Mouse (Mus musculus) midbrain, embryonic 13.5 days (tissue): ENCODE data around the gene Fam78b. TPM values are rescaled to one million over a fixed set of nuclear protein-coding genes. Genes with fewer than 3 reads are reported as not detected.

Source experiments
- ATAC-seq: fragments of 200-750 bp; cut with Nextera tagmentation; 2 replicates; pipeline ENCODE4 v1.8.0; 2017; ENCODE audit warnings: mild to moderate bottlenecking, moderate TSS enrichment, moderate library complexity
- H3K27ac ChIP-seq: fragments of 300-500 bp; sonication (generic); 2 replicates; pipeline ENCODE4 v1.5.1; 2015; ENCODE audit warnings: inconsistent platforms, mild to moderate bottlenecking, moderate library complexity
- H3K27me3 ChIP-seq: fragments of 300-500 bp; sonication (generic); 2 replicates; pipeline ENCODE4 v1.6.1; 2015; ENCODE audit warnings: mild to moderate bottlenecking, inconsistent platforms
- H3K36me3 ChIP-seq: fragments of 300-500 bp; sonication (generic); 2 replicates; pipeline ENCODE4 v1.6.1; 2015; ENCODE audit warnings: mild to moderate bottlenecking, inconsistent platforms
- H3K4me1 ChIP-seq: fragments of 300-500 bp; sonication (generic); replicated peaks from 2 replicates; pipeline ENCODE4 v1.6.1; 2015; ENCODE audit warnings: inconsistent platforms
- H3K4me2 ChIP-seq: fragments of 300-500 bp; sonication (generic); replicated peaks from 2 replicates; pipeline ENCODE4 v1.6.1; 2015; ENCODE audit warnings: moderate library complexity, mild to moderate bottlenecking, inconsistent platforms
- H3K4me3 ChIP-seq: fragments of 300-500 bp; sonication (generic); replicated peaks from 2 replicates; pipeline ENCODE4 v1.5.1; 2015; ENCODE audit warnings: mild to moderate bottlenecking, inconsistent platforms
- H3K9ac ChIP-seq: fragments of 300-500 bp; sonication (generic); replicated peaks from 2 replicates; pipeline ENCODE4 v1.6.1; 2015; ENCODE audit warnings: mild to moderate bottlenecking, inconsistent platforms
- H3K9me3 ChIP-seq: fragments of 300-500 bp; sonication (generic); 2 replicates; pipeline ENCODE4 v1.6.1; 2016; ENCODE audit warnings: mild to moderate bottlenecking, inconsistent platforms
- WGBS: fragments of 180-500 bp; shearing (Covaris S2); methylation state at CpG from one replicate; pipeline ENCODE4 v1.1.7; 2015; 5-methylcytosine and 5-hydroxymethylcytosine counted together
- polyA plus RNA-seq: library from polyadenylated mRNA; unstranded; fragments of >200 nt; fragmentation: Nextera tagmentation; extraction: Ambion mirVana; gene quantifications from 2 replicates; pipeline ENCODE4 v1.2.1, GENCODE M21; 2015

The Fam78b gene
- polyA plus RNA-seq, 1 experiment from 2014 or later: 9.1 TPM

DNA sequence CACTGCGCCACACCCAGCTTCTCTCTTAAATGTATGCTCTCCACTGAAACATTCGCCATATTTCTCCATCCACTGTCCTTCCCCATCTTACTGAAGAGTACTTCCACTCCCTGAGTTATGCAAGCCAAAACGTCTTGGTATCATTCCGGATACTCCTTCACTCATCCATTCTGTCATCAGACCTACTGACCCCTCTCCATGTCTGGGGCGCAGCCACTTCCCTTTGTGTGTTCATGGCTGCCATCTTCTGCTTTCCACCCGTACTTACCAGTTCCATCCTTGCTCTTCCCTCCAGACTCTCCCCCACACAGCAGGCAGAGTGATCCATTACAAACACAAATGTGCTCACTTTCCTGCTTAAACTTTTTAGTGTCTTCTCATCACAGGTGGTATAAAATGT lies 6.1 kb downstream of the Fam78b start:
- H3K36me3 ChIP-seq: no peaks in the 10 kb centered on the region
- WGBS: 89% methylated on average over 6 of the region's 6 CpGs
- H3K4me3 ChIP-seq: no peak overlapping the region

DNA sequence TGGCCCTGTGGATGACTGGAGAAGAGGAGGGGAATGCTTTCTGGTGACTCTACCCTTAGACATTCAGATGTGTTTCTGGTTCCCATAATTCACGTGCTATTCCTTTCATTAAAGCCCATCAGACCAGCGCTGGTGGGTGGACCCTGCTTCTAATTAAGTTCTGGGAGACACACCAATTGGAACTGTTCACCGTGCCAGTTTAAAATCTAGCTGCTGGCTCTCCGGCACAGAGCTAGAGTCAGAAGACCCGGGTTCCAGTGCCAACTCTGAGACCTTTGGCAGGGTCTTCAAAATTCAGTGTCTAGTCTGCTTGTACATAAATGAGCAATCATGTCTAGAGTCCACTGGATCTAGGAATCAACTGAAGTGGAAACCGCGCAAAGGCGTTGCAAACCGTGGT lies 9.0 kb downstream of the Fam78b start:
- H3K9me3 ChIP-seq: no peaks in the 10 kb centered on the region
- no peaks in the 10 kb centered on the region for H3K36me3 ChIP-seq
- no peak overlapping the region for H3K27ac ChIP-seq
- H3K4me3 ChIP-seq: no peak overlapping the region
- no peak overlapping the region for H3K4me2 ChIP-seq
- WGBS: 92% methylated on average over 9 of the region's 9 CpGs
- no peak for ATAC-seq
- H3K4me1 ChIP-seq: peaks cover 71% of the 10 kb centered on the region
- no peaks in the 10 kb centered on the region for H3K27me3 ChIP-seq
- no peak overlapping the region for H3K9ac ChIP-seq

More for the DNA sequence above, 6.1 kb downstream of the Fam78b start:
- Histone ChIP-seq H3K9ac (no peak overlapping the region), H3K9me3 (no peaks in the 10 kb centered on the region), H3K27me3 (no peaks in the 10 kb centered on the region), H3K4me2 (no peak overlapping the region), H3K4me1 (peaks cover 71% of the 10 kb centered on the region), H3K27ac (no peak overlapping the region)
- ATAC-seq: no peak

DNA sequence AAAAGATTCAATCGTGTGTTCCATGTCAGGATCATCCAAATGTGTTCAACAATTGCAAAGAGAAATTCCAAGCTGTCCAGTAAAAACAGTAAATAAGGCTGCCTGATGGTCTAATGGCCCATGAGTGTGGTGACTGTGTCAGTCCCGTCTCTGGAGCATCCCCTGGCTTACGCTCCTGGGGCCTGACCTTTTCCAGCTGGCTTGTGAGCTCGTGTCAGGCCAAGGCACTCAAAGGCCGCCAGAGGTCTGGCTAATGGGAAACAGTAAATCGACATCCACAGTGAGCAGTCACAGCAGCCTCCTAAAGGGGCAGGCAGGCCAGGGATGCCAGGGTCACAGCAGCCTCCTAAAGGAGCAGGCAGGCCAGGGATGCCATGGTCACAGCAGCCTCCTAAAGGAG lies 10.1 kb downstream of the Fam78b start:
- ATAC-seq: no peak

DNA sequence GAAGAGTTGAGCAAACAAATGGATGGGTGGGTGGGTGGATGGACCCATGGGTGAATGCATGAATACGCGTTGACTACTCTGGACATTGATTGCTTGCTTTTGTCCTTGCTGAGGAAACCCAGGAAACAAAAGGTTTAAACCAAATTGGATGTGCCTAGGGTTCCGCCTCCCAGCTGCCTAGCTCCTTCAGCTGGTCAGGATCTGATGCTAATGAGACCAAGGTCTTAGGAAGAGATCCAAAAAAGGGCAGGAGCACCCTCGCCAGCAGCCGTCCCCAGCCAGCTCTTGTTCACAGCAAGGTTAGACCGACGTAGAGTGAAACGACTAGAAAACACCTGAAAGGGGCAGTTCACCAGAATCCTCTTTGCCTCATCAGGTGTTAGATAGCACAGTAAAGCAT lies 11.4 kb downstream of the Fam78b start:
- H3K36me3 ChIP-seq: no peaks in the 10 kb centered on the region
- no peak overlapping the region for H3K9ac ChIP-seq
- H3K9me3 ChIP-seq: no peaks in the 10 kb centered on the region
- ATAC-seq: no peak
- H3K4me2 ChIP-seq: no peak overlapping the region
- H3K27ac ChIP-seq: 0 out of 2 replicates have a peak overlapping the region, but pooled peaks have one; percentile 54
- H3K4me1 ChIP-seq: peaks cover 68% of the 10 kb centered on the region
- H3K4me3 ChIP-seq: no peak overlapping the region
- WGBS: 57% methylated on average over 8 of the region's 8 CpGs
- no peaks in the 10 kb centered on the region for H3K27me3 ChIP-seq

More for the DNA sequence above, 10.1 kb downstream of the Fam78b start:
- no peaks in the 10 kb centered on the region for H3K27me3 ChIP-seq
- no peaks in the 10 kb centered on the region for H3K9me3 ChIP-seq
- WGBS: 31% methylated on average over 6 of the region's 6 CpGs
- no peak overlapping the region for H3K9ac ChIP-seq
- peaks cover 70% of the 10 kb centered on the region for H3K4me1 ChIP-seq
- H3K4me2 ChIP-seq: no peak overlapping the region
- no peak overlapping the region for H3K27ac ChIP-seq
- no peak overlapping the region for H3K4me3 ChIP-seq
- H3K36me3 ChIP-seq: no peaks in the 10 kb centered on the region

DNA sequence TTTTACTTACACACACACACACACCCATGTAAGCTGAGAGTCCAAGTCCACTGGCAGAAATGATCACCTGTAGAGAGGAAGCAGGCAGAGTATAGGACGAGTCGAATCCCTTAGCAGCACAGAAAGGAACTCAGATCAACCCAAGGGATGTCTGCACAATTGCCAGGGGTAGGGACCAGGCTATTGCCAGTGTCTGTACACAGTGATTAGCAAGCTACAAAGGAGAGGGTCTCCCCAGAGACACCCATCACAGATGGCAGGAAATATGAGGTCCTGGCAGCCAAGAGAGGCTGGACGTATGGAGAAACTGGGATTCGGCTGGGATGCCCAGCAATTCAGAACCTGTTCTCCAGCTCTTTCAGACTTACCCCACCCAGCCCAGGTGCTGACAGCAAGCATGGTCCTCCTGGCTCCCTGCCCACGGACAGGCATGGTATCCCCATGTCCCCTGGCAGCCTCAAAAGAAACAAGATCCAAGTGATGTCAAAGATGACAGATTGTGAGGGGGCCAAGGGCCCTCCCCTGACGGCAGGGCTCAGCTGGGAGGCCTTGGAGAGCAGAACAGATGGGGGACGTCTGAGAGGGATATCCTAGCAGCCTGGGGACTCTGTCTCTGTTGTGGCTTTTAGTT lies 12.1 kb downstream of the Fam78b start:
- Histone ChIP-seq H3K4me2 (no peak overlapping the region), H3K36me3 (no peaks in the 10 kb centered on the region; the same call in 1 of the 2 replicates), H3K4me1 (peaks cover 65% of the 10 kb centered on the region), H3K27ac (peak overlapping the region; percentile 54), H3K27me3 (no peaks in the 10 kb centered on the region), H3K9ac (no peak overlapping the region), H3K9me3 (no peaks in the 10 kb centered on the region), H3K4me3 (no peak overlapping the region)
- WGBS: 42% methylated on average over 7 of the region's 7 CpGs
- ATAC-seq: peak; percentile 77

DNA sequence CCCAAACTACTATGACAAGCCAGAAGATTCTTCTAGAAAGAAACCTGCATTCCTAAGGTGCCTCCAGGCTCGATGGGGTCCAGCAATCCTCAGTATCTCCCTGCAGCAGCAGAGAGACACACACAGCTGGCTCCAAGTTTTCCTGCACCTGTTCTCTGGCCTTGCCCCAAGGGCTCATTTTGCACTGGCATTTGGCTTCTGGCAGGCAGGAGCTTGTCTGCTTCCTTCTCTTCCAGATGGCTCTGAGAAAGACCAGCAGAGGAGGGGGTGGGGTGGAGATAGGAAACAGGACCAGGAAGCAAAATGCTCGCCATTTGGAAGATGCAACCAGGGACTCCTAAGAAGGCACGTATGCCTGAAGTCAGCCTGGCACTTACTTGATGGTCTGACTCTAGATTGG lies 15.1 kb downstream of the Fam78b start:
- no peak overlapping the region for H3K9ac ChIP-seq
- H3K27me3 ChIP-seq: no peaks in the 10 kb centered on the region
- no peak overlapping the region for H3K27ac ChIP-seq
- H3K4me1 ChIP-seq: peaks cover 41% of the 10 kb centered on the region
- H3K36me3 ChIP-seq: no peaks in the 10 kb centered on the region; the same call in 1 of the 2 replicates
- 65% methylated on average over 3 of the region's 3 CpGs for WGBS
- no peaks in the 10 kb centered on the region for H3K9me3 ChIP-seq
- ATAC-seq: no peak
- H3K4me2 ChIP-seq: no peak overlapping the region
- no peak overlapping the region for H3K4me3 ChIP-seq

DNA sequence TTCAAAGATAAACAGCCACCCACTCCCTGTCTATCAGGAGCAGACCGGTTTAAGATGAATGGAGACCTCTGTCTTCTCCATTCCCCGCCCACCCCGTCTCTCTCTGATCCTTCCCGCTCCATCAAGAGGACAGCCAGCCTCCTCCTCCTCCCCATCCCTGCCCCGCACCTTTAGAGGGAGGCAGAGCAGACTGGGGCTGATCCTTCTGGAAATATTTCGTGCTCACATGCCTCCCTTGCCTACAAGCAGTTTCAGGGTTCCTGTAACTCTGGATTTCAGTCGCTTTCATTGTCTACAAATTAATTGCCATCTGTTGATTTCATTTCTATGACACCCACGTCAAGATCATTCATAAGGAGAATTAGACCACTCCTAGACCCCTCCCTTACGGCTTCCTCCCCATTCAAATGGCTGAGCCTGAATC lies 20.8 kb downstream of the Fam78b start:
- Histone ChIP-seq H3K36me3 (no peaks in the 10 kb centered on the region; the same call in 1 of the 2 replicates), H3K4me2 (no peak overlapping the region), H3K27me3 (no peaks in the 10 kb centered on the region), H3K9me3 (no peaks in the 10 kb centered on the region), H3K9ac (no peak overlapping the region), H3K4me3 (no peak overlapping the region), H3K27ac (0 out of 2 replicates have a peak overlapping the region, but pooled peaks have one; percentile 5), H3K4me1 (peaks cover 8% of the 10 kb centered on the region)
- 62% methylated on average over 9 of the region's 9 CpGs for WGBS
- no peak for ATAC-seq

DNA sequence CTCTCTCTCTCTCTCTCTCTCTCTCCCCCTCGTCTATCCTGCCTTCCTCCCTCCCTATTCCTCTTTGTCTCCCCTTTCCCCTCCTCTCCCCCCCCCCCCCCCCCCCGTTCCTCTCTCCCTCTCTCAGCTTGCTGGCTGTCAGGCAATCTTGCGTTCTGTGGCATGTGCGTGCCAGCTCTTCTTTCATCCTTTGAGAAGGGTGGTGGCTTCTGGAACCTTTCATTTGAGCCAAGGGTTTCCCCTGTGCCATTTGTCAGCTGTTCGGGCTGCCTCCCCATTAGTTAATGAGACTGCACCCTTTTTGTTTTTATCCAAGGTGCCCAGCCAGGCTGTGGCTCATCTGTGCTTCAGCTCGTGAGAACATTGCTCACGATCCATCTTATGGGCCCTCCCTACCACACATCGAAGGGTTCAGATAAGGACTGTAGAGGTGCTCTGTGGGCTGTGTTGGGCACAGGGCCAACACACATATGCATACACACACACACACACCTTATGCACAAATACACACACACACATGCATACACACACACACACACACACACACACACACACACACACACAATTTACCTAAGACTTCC lies 21.4 kb downstream of the Fam78b start:
- Histone ChIP-seq H3K27ac (no peak overlapping the region), H3K9ac (no peak overlapping the region), H3K4me1 (peaks cover 8% of the 10 kb centered on the region), H3K27me3 (no peaks in the 10 kb centered on the region), H3K4me3 (no peak overlapping the region), H3K4me2 (no peak overlapping the region), H3K36me3 (peaks cover 3% of the 10 kb centered on the region; the same call in 1 of the 2 replicates), H3K9me3 (peaks cover 5% of the 10 kb centered on the region; the same call in 1 of the 2 replicates)
- 67% methylated on average over 7 of the region's 8 CpGs for WGBS
- ATAC-seq: 0 out of 2 replicates have a peak, but pooled peaks have one; percentile 43

DNA sequence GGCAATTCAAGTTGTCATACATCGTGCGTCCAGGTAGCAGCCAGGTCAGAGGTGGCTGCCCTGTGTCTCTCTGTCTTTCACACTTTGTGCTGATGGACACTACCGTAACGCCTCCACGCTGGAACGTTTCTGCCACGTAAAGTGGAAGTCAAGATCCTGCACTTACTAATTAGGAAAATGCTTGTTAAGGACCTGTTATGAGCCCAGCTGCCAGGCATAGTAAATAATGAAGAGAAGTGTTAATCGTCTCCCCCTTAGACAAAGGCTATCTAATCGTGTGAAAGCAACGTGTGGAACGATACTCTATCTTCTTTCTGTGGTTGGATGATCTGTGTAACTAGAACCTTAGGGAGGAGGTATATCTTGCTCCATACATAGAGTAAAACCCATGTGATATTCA lies 22.6 kb downstream of the Fam78b start:
- peaks cover 8% of the 10 kb centered on the region for H3K4me1 ChIP-seq
- no peak overlapping the region for H3K9ac ChIP-seq
- no peak overlapping the region for H3K4me2 ChIP-seq
- no peak for ATAC-seq
- H3K9me3 ChIP-seq: peaks cover 5% of the 10 kb centered on the region; the same call in 1 of the 2 replicates
- no peaks in the 10 kb centered on the region for H3K27me3 ChIP-seq
- no peak overlapping the region for H3K4me3 ChIP-seq
- H3K27ac ChIP-seq: no peak overlapping the region
- H3K36me3 ChIP-seq: 0 out of 2 replicates have a peak, but pooled peaks cover 3% of the 10 kb centered on the region
- 88% methylated on average over 11 of the region's 11 CpGs for WGBS

DNA sequence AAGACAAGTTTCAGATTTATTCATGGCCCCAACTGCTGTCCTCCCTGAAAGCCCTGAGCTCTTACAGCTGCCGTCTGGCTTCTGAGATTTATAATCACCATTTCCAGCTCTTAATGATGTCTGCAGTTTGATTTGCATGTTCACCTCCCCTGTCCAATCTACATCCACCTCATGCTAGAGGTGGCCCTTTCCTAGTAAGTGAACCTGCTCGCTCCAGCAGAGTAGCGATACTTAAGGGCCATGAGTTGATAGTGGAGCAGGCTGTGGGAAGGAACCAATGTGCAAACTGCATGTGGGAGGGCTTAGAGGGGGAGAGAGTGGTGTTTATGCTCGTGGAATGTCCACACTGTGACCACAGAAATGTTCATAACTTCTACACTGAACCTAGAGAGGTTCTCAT lies 23.7 kb downstream of the Fam78b start:
- ATAC-seq: no peak
- no peak overlapping the region for H3K4me2 ChIP-seq

DNA sequence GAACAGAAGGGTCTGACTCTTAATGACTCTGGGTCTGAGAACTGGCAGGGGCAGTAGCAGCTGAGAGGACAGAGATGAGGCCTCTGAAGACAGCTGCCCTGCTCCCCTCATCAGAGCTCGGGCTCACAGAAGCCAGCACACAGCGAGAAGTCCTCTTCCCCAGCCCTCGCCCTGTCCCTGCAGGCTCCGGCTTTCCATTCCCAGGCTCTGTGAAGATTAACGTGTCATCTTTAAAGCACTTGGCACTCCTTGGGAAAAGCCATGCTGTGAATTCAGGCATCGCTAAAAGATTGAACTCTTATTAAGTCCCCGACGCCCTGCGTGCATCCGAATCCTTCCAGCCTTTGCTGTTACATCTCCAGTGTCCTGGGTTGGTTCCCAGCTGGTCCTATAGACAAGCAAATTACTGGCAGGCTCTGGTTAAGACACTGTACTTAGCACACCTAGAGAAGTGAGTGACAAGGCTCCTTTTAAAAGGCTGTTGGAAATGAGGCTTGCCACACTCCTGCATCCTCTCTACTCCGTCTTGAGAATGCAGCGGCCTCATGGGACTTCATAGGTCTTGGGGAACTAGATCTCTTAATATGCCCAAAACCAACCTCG lies 30.9 kb downstream of the Fam78b start:
- Histone ChIP-seq H3K36me3 (0 out of 2 replicates have a peak, but pooled peaks cover 6% of the 10 kb centered on the region), H3K27ac (peak overlapping the region; percentile 40), H3K4me1 (peaks cover 26% of the 10 kb centered on the region), H3K27me3 (no peaks in the 10 kb centered on the region), H3K4me2 (no peak overlapping the region; the same call in 1 of the 2 replicates), H3K9me3 (peaks cover 8% of the 10 kb centered on the region; the same call in 1 of the 2 replicates), H3K4me3 (no peak overlapping the region), H3K9ac (0 out of 2 replicates have a peak overlapping the region, but pooled peaks have one; percentile 10)
- 31% methylated on average over 13 of the region's 13 CpGs for WGBS
- peak; percentile 84 for ATAC-seq

More for the DNA sequence above, 23.7 kb downstream of the Fam78b start:
- 75% methylated on average over 4 of the region's 4 CpGs for WGBS
- Histone ChIP-seq H3K36me3 (0 out of 2 replicates have a peak, but pooled peaks cover 3% of the 10 kb centered on the region), H3K27ac (no peak overlapping the region), H3K27me3 (no peaks in the 10 kb centered on the region), H3K9me3 (peaks cover 5% of the 10 kb centered on the region; the same call in 1 of the 2 replicates), H3K9ac (no peak overlapping the region), H3K4me3 (no peak overlapping the region), H3K4me1 (peaks cover 8% of the 10 kb centered on the region)

DNA sequence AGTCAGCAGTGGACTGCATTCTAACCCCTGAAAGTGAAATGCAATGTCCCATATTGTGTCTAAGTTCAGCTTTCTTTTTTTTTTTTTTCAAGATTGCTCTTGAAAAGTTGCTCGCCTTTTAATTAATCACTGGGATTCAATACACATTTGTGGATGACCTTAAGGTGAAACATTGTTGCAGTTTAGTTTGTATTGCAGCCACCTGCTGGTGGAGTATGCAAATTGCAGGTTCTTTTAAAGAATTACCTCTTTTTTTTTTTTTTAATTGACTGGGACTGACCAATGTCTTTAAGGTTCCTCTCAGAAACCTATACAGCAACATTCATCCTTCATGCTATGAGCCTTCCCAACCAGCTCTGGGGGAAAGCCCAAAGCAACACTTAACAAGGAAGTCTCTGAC lies 33.2 kb downstream of the Fam78b start:
- no peak overlapping the region for H3K4me2 ChIP-seq
- 90% methylated on average over 1 of the region's 1 CpGs for WGBS
- H3K27me3 ChIP-seq: no peaks in the 10 kb centered on the region
- ATAC-seq: no peak
- H3K4me3 ChIP-seq: no peak overlapping the region
- H3K9ac ChIP-seq: no peak overlapping the region
- H3K36me3 ChIP-seq: 0 out of 2 replicates have a peak, but pooled peaks cover 3% of the 10 kb centered on the region
- no peak overlapping the region for H3K27ac ChIP-seq
- peaks cover 45% of the 10 kb centered on the region for H3K4me1 ChIP-seq
- H3K9me3 ChIP-seq: 0 out of 2 replicates have a peak, but pooled peaks cover 3% of the 10 kb centered on the region
